Mouse (Mus musculus) neural tube, embryonic 15.5 days (tissue): Measurements from ENCODE around the gene Lgalsl. TPM values are rescaled to one million over a fixed set of nuclear protein-coding genes. Genes with fewer than 3 reads are reported as not detected.

Source experiments
- ATAC-seq: fragments of 200-750 bp; cut with Nextera tagmentation; 2 replicates; pipeline ENCODE4 v1.8.0; 2017; ENCODE audit warnings: mild to moderate bottlenecking, moderate TSS enrichment, moderate library complexity; ENCODE audit not compliant: low FRiP score
- H3K27ac ChIP-seq: fragments of 300-500 bp; sonication (generic); replicated peaks from 2 replicates; pipeline ENCODE4 v1.5.1; 2015; ENCODE audit warnings: mild to moderate bottlenecking, inconsistent platforms
- H3K27me3 ChIP-seq: fragments of 300-500 bp; sonication (generic); replicated peaks from 2 replicates; pipeline ENCODE4 v1.6.1; 2015; ENCODE audit warnings: inconsistent platforms
- H3K36me3 ChIP-seq: fragments of 300-500 bp; sonication (generic); 2 replicates; pipeline ENCODE4 v1.6.1; 2015; ENCODE audit warnings: inconsistent platforms
- H3K4me1 ChIP-seq: fragments of 300-500 bp; sonication (generic); 2 replicates; pipeline ENCODE4 v1.6.1; 2015; ENCODE audit warnings: inconsistent platforms
- H3K4me2 ChIP-seq: fragments of 300-500 bp; sonication (generic); 2 replicates; pipeline ENCODE4 v1.6.1; 2015; ENCODE audit warnings: inconsistent platforms, mild to moderate bottlenecking, moderate library complexity
- H3K4me3 ChIP-seq: fragments of 300-500 bp; sonication (generic); replicated peaks from 2 replicates; pipeline ENCODE4 v1.5.1; 2015; ENCODE audit warnings: mild to moderate bottlenecking, inconsistent platforms
- H3K9ac ChIP-seq: fragments of 300-500 bp; sonication (generic); replicated peaks from 2 replicates; pipeline ENCODE4 v1.6.1; 2015; ENCODE audit warnings: mild to moderate bottlenecking, inconsistent platforms
- H3K9me3 ChIP-seq: fragments of 300-500 bp; sonication (generic); replicated peaks from 2 replicates; pipeline ENCODE4 v1.6.1; 2016; ENCODE audit warnings: inconsistent platforms
- WGBS: fragments of 180-500 bp; shearing (Covaris S2); methylation state at CpG from one replicate; pipeline ENCODE4 v1.1.7; 2015; ENCODE audit warnings: mixed read lengths; 5-methylcytosine and 5-hydroxymethylcytosine counted together
- polyA plus RNA-seq: library from polyadenylated mRNA; unstranded; fragments of >200 nt; fragmentation: Nextera tagmentation; extraction: Ambion mirVana; gene quantifications from 2 replicates; pipeline ENCODE4 v1.2.1, GENCODE M21; 2015

The Lgalsl gene
- 63.9 and 70.5 TPM in 2 replicates for polyA plus RNA-seq

- H3K9me3 ChIP-seq, result no peaks in the 10 kb centered on the region
- peaks cover 24% of the 10 kb centered on the region for H3K36me3 ChIP-seq
- peak within 1 kb of the TSS; percentile 97 for H3K27ac ChIP-seq
- WGBS, result under 1% methylated on average over 91 of the region's 102 CpGs
- no peaks in the 10 kb centered on the region for H3K27me3 ChIP-seq
- peaks cover 40% of the 10 kb centered on the region for H3K4me1 ChIP-seq
- H3K4me2 ChIP-seq, result peak within 1 kb of the TSS; percentile 82
- peak within 1 kb of the TSS; percentile 96 for H3K9ac ChIP-seq
- H3K4me3 ChIP-seq, result peak within 1 kb of the TSS; percentile 91
- peak; percentile 90 for ATAC-seq
Measured at GRCm38 (mm10) chr11:20830686-20831505, at the start of gene Lgalsl. Gene Lgalsl, minus strand, starts transcription at chr11:20831056.

- WGBS, result 86% methylated on average over 5 of the region's 5 CpGs
- Histone ChIP-seq H3K9me3 (no peaks in the 10 kb centered on the region), H3K4me2 (no peak overlapping the region), H3K4me3 (no peak overlapping the region), H3K4me1 (no peaks in the 10 kb centered on the region), H3K27me3 (no peaks in the 10 kb centered on the region), H3K36me3 (no peaks in the 10 kb centered on the region), H3K27ac (no peak overlapping the region), H3K9ac (no peak overlapping the region)
- ATAC-seq, result no peak; the same call in 1 of the 2 replicates
Measured at GRCm38 (mm10) chr11:20878644-20879043, 47.8 kb upstream of the Lgalsl start.

DNA sequence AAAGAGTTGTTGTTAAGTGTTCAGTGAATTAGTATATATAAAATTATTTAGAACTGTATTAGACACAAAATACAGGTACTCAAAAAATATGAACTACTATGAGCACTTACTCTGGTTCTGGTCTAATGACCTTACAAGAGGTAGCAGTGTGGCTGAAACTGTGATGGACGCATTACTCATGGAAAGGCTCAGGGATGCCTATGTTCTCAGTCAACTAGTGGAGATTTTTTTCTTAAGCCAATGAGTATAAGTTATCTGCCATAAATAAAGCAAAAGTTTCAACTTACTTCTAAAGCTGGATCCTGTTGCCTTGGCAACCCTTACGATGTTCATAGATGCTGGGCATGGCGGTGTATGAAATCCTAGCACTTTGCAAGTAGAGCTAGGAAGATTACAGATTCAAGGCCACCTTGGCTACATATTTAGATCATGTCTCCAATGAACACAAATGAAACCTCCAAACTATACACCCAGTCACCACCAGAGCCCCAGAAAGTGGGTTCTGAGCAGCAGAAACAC lies 46.8 kb upstream of the Lgalsl start:
- Histone ChIP-seq H3K4me1 (no peaks in the 10 kb centered on the region), H3K4me2 (no peak overlapping the region), H3K36me3 (no peaks in the 10 kb centered on the region), H3K9ac (no peak overlapping the region), H3K27ac (no peak overlapping the region), H3K9me3 (no peaks in the 10 kb centered on the region), H3K27me3 (no peaks in the 10 kb centered on the region), H3K4me3 (no peak overlapping the region)
- ATAC-seq, result no peak
- 81% methylated on average over 3 of the region's 3 CpGs for WGBS

GRCm38 (mm10) chr11:20873386-20873785 lies 42.5 kb upstream of the Lgalsl start:
- no peaks in the 10 kb centered on the region for H3K36me3 ChIP-seq
- no peak overlapping the region for H3K27ac ChIP-seq
- no peaks in the 10 kb centered on the region for H3K27me3 ChIP-seq
- H3K4me2 ChIP-seq, result no peak overlapping the region
- no peak for ATAC-seq
- no peaks in the 10 kb centered on the region for H3K9me3 ChIP-seq
- H3K9ac ChIP-seq, result no peak overlapping the region
- 68% methylated on average over 5 of the region's 5 CpGs for WGBS
- no peak overlapping the region for H3K4me3 ChIP-seq
- no peaks in the 10 kb centered on the region for H3K4me1 ChIP-seq

GRCm38 (mm10) chr11:20872911-20873310 lies 42.1 kb upstream of the Lgalsl start:
- Histone ChIP-seq H3K9me3 (no peaks in the 10 kb centered on the region), H3K4me3 (no peak overlapping the region), H3K36me3 (no peaks in the 10 kb centered on the region), H3K27me3 (no peaks in the 10 kb centered on the region), H3K4me2 (no peak overlapping the region), H3K27ac (no peak overlapping the region), H3K4me1 (no peaks in the 10 kb centered on the region), H3K9ac (no peak overlapping the region)
- 89% methylated on average over 7 of the region's 7 CpGs for WGBS
- ATAC-seq, result no peak

DNA sequence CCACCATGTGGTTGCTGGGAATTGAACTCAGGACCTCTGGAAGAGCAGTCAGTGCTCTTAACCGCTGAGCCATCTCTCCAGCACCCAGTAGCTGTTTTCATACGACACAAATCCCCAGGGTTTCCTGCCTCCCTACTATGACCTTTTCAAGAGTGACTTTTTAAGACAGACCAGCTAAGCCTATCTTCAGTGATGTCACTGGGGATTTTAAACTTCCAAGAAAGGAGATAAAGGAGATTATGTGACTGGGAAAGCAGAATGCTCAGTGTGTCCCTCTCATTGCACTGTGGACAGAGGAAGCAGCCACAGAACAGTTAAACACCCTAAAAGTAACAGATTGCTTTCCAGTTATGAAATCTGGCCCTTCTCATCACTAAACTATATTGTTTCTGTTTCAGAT lies 41.6 kb upstream of the Lgalsl start:
- 88% methylated on average over 2 of the region's 2 CpGs for WGBS

GRCm38 (mm10) chr11:20869927-20870326 lies 39.1 kb upstream of the Lgalsl start:
- Histone ChIP-seq H3K27me3 (no peaks in the 10 kb centered on the region), H3K36me3 (no peaks in the 10 kb centered on the region), H3K9me3 (no peaks in the 10 kb centered on the region), H3K4me1 (no peaks in the 10 kb centered on the region), H3K27ac (no peak overlapping the region), H3K4me2 (no peak overlapping the region), H3K9ac (no peak overlapping the region), H3K4me3 (no peak overlapping the region)
- no peak for ATAC-seq
- 91% methylated on average over 2 of the region's 2 CpGs for WGBS

More for the DNA sequence above, 41.6 kb upstream of the Lgalsl start:
- no peak overlapping the region for H3K4me3 ChIP-seq
- ATAC-seq, result no peak
- no peak overlapping the region for H3K4me2 ChIP-seq
- no peaks in the 10 kb centered on the region for H3K36me3 ChIP-seq
- H3K9me3 ChIP-seq, result no peaks in the 10 kb centered on the region
- no peaks in the 10 kb centered on the region for H3K27me3 ChIP-seq
- H3K27ac ChIP-seq, result no peak overlapping the region
- no peaks in the 10 kb centered on the region for H3K4me1 ChIP-seq
- no peak overlapping the region for H3K9ac ChIP-seq

- WGBS, result 96% methylated on average over 3 of the region's 3 CpGs
- no peak overlapping the region for H3K4me3 ChIP-seq
- H3K36me3 ChIP-seq, result no peaks in the 10 kb centered on the region
- H3K27me3 ChIP-seq, result no peaks in the 10 kb centered on the region
- 0 out of 2 replicates have a peak, but pooled peaks cover under 1% of the 10 kb centered on the region for H3K4me1 ChIP-seq
- H3K27ac ChIP-seq, result no peak overlapping the region
- no peaks in the 10 kb centered on the region for H3K9me3 ChIP-seq
- no peak overlapping the region for H3K4me2 ChIP-seq
- ATAC-seq, result no peak
- no peak overlapping the region for H3K9ac ChIP-seq
Measured at GRCm38 (mm10) chr11:20865450-20865849, 34.6 kb upstream of the Lgalsl start.

DNA sequence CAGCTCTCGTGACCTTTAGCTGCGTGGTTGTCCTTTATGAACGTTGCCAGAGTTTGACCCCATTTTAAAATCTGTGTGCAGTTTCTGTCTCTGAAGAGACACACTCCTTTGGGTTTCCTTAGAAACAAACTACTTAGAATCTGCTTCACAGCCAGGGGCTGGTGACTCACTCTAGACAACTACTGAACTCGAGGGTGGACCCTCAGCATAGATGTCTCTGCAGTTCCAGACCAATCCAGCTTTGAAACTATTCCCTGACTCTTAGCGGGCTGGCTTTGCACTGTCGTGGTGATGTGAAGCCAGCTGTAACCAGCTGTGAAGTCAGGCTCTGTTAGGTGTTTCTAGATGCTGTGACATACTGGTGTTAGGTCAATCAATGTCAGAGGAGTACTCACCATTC lies 33.8 kb upstream of the Lgalsl start:
- Histone ChIP-seq H3K4me2 (no peak overlapping the region), H3K27ac (no peak overlapping the region), H3K9me3 (no peaks in the 10 kb centered on the region), H3K4me3 (no peak overlapping the region), H3K4me1 (peaks cover 6% of the 10 kb centered on the region; the same call in 1 of the 2 replicates), H3K9ac (no peak overlapping the region), H3K27me3 (no peaks in the 10 kb centered on the region), H3K36me3 (no peaks in the 10 kb centered on the region)
- 82% methylated on average over 6 of the region's 6 CpGs for WGBS
- ATAC-seq, result no peak

DNA sequence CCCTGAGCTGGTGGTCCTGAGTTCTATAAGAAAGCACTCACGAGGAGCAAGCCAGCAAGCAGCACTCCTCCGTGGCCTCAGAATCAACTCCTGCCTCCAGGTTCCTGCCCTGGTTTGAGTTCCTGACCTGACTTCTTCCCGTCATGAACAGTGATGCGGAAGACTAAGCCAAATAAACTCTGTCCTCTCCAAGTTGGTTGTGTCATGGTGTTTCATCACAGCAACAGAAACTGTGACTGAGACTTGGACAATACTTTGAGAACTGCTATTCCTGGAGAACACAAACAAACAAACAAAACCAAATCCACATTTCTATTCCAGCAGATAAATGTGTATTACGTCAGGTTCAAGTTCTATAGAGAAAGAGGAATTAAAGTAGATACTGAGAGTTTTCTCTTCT lies 31.2 kb upstream of the Lgalsl start:
- H3K4me3 ChIP-seq, result no peak overlapping the region
- no peak for ATAC-seq
- WGBS, result 84% methylated on average over 5 of the region's 5 CpGs
- peaks cover 12% of the 10 kb centered on the region; the same call in 1 of the 2 replicates for H3K4me1 ChIP-seq
- H3K27ac ChIP-seq, result no peak overlapping the region
- H3K9ac ChIP-seq, result no peak overlapping the region
- H3K36me3 ChIP-seq, result no peaks in the 10 kb centered on the region
- no peaks in the 10 kb centered on the region for H3K27me3 ChIP-seq
- no peaks in the 10 kb centered on the region for H3K9me3 ChIP-seq
- H3K4me2 ChIP-seq, result no peak overlapping the region

GRCm38 (mm10) chr11:20860351-20860750 lies 29.5 kb upstream of the Lgalsl start:
- Histone ChIP-seq H3K9ac (no peak overlapping the region), H3K27me3 (no peaks in the 10 kb centered on the region), H3K4me3 (no peak overlapping the region), H3K36me3 (no peaks in the 10 kb centered on the region), H3K9me3 (no peaks in the 10 kb centered on the region), H3K4me1 (peaks cover 12% of the 10 kb centered on the region; the same call in 1 of the 2 replicates), H3K4me2 (no peak overlapping the region; the same call in 1 of the 2 replicates), H3K27ac (0 out of 2 replicates have a peak overlapping the region, but pooled peaks have one; percentile 73)
- WGBS, result 91% methylated on average over 3 of the region's 3 CpGs
- ATAC-seq, result no peak

- no peaks in the 10 kb centered on the region for H3K36me3 ChIP-seq
- no peak overlapping the region for H3K4me3 ChIP-seq
- WGBS, result 48% methylated on average over 6 of the region's 6 CpGs
- H3K27me3 ChIP-seq, result no peaks in the 10 kb centered on the region
- H3K9ac ChIP-seq, result no peak overlapping the region
- ATAC-seq, result no peak
- H3K4me2 ChIP-seq, result peak overlapping the region; percentile 25
- no peaks in the 10 kb centered on the region for H3K9me3 ChIP-seq
- H3K4me1 ChIP-seq, result peaks cover 12% of the 10 kb centered on the region; the same call in 1 of the 2 replicates
- H3K27ac ChIP-seq, result peak overlapping the region; percentile 73
Measured at GRCm38 (mm10) chr11:20859858-20860257, 29.0 kb upstream of the Lgalsl start.
